Mouse (Mus musculus) liver, embryonic 14.5 days (tissue): ENCODE data around the gene Kirrel2. TPM values are rescaled to one million over a fixed set of nuclear protein-coding genes. Genes with fewer than 3 reads are reported as not detected.
A peak's percentile ranks its signal among the peaks of the same experiment; 100 is the strongest.

ENCODE experiments used
- ATAC-seq: fragments of 200-750 bp; cut with Nextera tagmentation; 2 replicates; pipeline ENCODE4 v1.8.0; 2017; ENCODE audit warnings: moderate number of reproducible peaks, mild to moderate bottlenecking, moderate library complexity; ENCODE audit not compliant: insufficient read depth
- DNase-seq, 3 experiments: peaks; one replicate each; pipeline ENCODE4 v3.0.0-alpha.2; 2012 to 2013; ENCODE audit warnings: low read depth in 3 of 3, low spot score in 3 of 3
- H3K27ac ChIP-seq: fragments of 300-500 bp; sonication (generic); 2 replicates; pipeline ENCODE4 v1.5.1; 2014; ENCODE audit warnings: moderate library complexity, mild to moderate bottlenecking, control low read depth, inconsistent platforms
- H3K27me3 ChIP-seq: fragments of 300-500 bp; sonication (generic); 2 replicates; pipeline ENCODE4 v1.6.1; 2014; ENCODE audit warnings: mild to moderate bottlenecking, low read length, moderate library complexity; ENCODE audit not compliant: control insufficient read depth, insufficient read depth
- H3K36me3 ChIP-seq: fragments of 300-500 bp; sonication (generic); replicated peaks from 2 replicates; pipeline ENCODE4 v1.6.1; 2014; ENCODE audit warnings: low read depth; ENCODE audit not compliant: control insufficient read depth, insufficient read depth
- H3K4me1 ChIP-seq, 2 experiments: fragments of 200-500 bp in 1 of 2; fragments of 300-500 bp in 1 of 2; sonication (generic) in 1 of 2; replicated peaks; 2 replicates each; pipeline ENCODE4 v1.6.1; 2012 to 2014; ENCODE audit warnings: antibody characterized with exemption in 1 of 2, inconsistent platforms in 1 of 2, low read length in 1 of 2; ENCODE audit not compliant: control insufficient read depth in 2 of 2, insufficient read depth in 2 of 2
- H3K4me2 ChIP-seq: fragments of 300-500 bp; sonication (generic); 2 replicates; pipeline ENCODE4 v1.6.1; 2014; ENCODE audit warnings: low read depth, mild to moderate bottlenecking, control low read depth, moderate library complexity
- H3K4me3 ChIP-seq, 2 experiments: fragments of 200-500 bp in 1 of 2; fragments of 300-500 bp in 1 of 2; sonication (generic) in 1 of 2; 2 replicates each; pipeline ENCODE4 v1.5.1; 2012 to 2014; ENCODE audit warnings: low read depth in 2 of 2, low read length in 2 of 2, mild to moderate bottlenecking in 2 of 2, control low read depth in 1 of 2, inconsistent platforms in 1 of 2, moderate library complexity in 1 of 2; ENCODE audit not compliant: insufficient read depth in 1 of 2
- H3K9ac ChIP-seq: fragments of 300-500 bp; sonication (generic); replicated peaks from 2 replicates; pipeline ENCODE4 v1.6.1; 2014; ENCODE audit warnings: mild to moderate bottlenecking, control low read depth, moderate library complexity
- H3K9me3 ChIP-seq: fragments of 300-500 bp; sonication (generic); 2 replicates; pipeline ENCODE4 v1.6.1; 2016; ENCODE audit warnings: low read length, mixed read lengths; ENCODE audit not compliant: control insufficient read depth
- CTCF ChIP-seq: IDR thresholded peaks from 2 replicates; pipeline ENCODE4 v1.5.1; 2016; ENCODE audit warnings: antibody characterized with exemption, low read depth, control low read depth
- EP300 ChIP-seq: IDR thresholded peaks from 2 replicates; pipeline ENCODE4 v1.6.1; 2016; ENCODE audit warnings: antibody characterized with exemption, low read depth
- WGBS: fragments of 180-500 bp; shearing (Covaris S2); extraction: QIAGEN DNeasy Blood & Tissue Kit; methylation state at CpG from one replicate; pipeline ENCODE4 v1.1.7; 2014; ENCODE audit not compliant: insufficient replicate concordance; 5-methylcytosine and 5-hydroxymethylcytosine counted together
- polyA plus RNA-seq, 2 experiments: library from polyadenylated mRNA; depleted of rRNA in 1 of 2; stranded (reverse) in 1 of 2; unstranded in 1 of 2; fragments of >200 nt; fragmentation: Nextera tagmentation in 1 of 2; extraction: Ambion mirVana in 1 of 2; gene quantifications; 2 replicates each; pipeline versions ENCODE4 v1.2.1 to v1.2.3; 2012 to 2014

Kirrel2 gene
- polyA plus RNA-seq, 2 experiments = 0.10 to 0.18 TPM

DNA sequence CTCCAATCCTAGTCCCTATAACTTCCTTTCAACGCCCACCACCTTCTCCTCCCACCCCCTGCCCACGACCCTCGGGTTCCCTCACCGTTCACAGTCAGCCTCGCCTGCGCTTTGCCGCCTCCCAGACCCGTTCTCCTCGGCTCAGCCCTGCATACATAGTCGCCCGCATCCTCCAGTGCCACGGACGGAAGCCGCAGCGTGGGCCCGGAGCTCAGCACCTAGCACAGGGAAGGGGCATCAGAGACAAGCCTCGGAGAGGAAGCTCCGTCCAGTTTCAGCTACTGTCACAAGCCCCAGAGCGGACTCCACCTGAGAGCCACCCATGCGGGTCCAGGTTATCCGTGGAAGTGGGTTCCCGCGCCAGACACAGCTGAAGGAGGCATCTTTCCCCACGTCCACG lies 4.2 kb downstream of the Kirrel2 start:
- Histone ChIP-seq H3K9me3 (no peaks in the 10 kb centered on the region), H3K4me1 (no peaks in the 10 kb centered on the region), H3K27ac (no peak overlapping the region), H3K4me3 (no peak overlapping the region), H3K9ac (no peak overlapping the region), H3K4me2 (no peak overlapping the region; the same call in 1 of the 2 replicates), H3K36me3 (no peaks in the 10 kb centered on the region), H3K27me3 (peaks cover 53% of the 10 kb centered on the region)
- no peak for TF ChIP-seq EP300
- TF ChIP-seq CTCF = no peak
- DNase-seq (no peak), ATAC-seq (no peak)
- WGBS = 18% methylated on average over 25 of the region's 25 CpGs

DNA sequence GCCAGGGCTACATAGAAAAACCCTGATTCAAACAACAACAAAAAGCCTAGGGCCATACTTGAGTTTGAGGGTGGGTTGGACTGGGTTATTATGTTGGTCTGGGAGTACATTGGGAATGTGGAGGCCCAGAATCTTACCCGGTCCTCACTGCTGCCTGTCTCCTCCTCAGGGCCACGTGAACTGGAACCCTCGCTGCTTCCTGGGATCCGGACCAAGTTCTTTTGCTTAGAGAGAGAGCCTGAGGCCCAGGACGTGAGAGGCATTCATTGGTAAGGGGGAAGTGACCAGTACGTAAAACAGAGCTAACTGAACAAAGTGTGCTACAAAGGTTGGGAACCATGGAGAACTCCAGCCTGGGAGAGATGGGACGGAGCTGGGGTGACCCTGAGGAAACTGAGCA lies 7.2 kb downstream of the Kirrel2 start:
- 50% methylated on average over 7 of the region's 7 CpGs for WGBS
- no peak overlapping the region for H3K9ac ChIP-seq
- H3K4me3 ChIP-seq = no peak overlapping the region
- TF ChIP-seq CTCF (no peak), EP300 (no peak)
- no peak overlapping the region for H3K4me2 ChIP-seq
- peaks cover 31% of the 10 kb centered on the region for H3K27me3 ChIP-seq
- ATAC-seq = no peak
- H3K36me3 ChIP-seq = no peaks in the 10 kb centered on the region
- no peaks in the 10 kb centered on the region for H3K9me3 ChIP-seq
- no peaks in the 10 kb centered on the region for H3K4me1 ChIP-seq
- H3K27ac ChIP-seq = no peak overlapping the region
- DNase-seq = no peak

DNA sequence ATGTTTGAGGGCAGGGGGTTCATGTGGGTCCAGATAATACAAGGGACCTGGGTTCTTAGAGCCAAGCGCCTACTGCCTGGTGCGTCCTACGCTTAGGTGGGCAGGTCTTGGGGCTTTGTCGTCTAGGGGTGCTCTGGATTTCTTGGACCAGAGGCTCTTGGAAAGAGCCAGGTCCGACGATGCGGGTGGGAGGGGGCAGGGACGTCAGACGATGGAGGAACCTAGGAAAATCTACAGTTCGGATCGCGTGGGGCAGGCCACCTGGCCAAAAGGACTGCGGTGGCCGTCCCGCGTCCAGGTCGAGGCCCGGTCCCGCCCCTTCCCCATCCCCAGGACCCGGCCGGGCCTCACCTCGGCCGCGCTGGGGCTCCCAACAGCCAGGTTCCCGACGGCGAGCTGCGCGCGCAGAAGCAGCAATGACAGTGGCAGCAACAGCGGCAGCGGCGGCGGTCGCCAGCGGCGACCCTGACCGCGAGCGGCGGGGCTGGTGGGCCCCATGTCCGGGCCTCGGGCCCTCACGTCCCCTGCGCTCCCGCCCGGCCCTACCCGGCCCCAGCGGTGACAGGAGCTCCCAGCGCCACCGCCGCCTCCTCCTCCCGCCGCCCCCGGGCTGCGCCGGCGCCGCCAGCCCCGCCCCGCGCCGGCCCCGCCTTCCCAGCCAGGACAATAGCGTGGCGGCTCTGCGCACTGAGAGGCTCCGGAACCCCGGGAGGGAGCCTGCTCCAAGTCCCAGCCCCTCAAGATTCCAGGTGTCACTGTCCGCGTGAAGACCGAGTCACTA lies 12.3 kb downstream of the Kirrel2 start, which contains the start of gene Aplp1:
TSS of gene Aplp1 (minus strand) at position 565 of the 781 bp plus-strand sequence.
- ATAC-seq (peak; percentile 55), DNase-seq (no peak)
- 1% methylated on average over 65 of the region's 72 CpGs for WGBS
- Histone ChIP-seq H3K4me2 (peak within 1 kb of the TSS; percentile 59), H3K9ac (no peak within 1 kb of the TSS; the same call in 1 of the 2 replicates), H3K9me3 (no peaks in the 10 kb centered on the region), H3K4me3 (peak within 1 kb of the TSS; percentile 31 to 58), H3K36me3 (no peaks in the 10 kb centered on the region), H3K27me3 (peaks cover 25% of the 10 kb centered on the region), H3K4me1 (no peaks in the 10 kb centered on the region; a peak in 1 of 4 replicates), H3K27ac (no peak within 1 kb of the TSS)
- no peak for TF ChIP-seq CTCF
- TF ChIP-seq EP300 = no peak

DNA sequence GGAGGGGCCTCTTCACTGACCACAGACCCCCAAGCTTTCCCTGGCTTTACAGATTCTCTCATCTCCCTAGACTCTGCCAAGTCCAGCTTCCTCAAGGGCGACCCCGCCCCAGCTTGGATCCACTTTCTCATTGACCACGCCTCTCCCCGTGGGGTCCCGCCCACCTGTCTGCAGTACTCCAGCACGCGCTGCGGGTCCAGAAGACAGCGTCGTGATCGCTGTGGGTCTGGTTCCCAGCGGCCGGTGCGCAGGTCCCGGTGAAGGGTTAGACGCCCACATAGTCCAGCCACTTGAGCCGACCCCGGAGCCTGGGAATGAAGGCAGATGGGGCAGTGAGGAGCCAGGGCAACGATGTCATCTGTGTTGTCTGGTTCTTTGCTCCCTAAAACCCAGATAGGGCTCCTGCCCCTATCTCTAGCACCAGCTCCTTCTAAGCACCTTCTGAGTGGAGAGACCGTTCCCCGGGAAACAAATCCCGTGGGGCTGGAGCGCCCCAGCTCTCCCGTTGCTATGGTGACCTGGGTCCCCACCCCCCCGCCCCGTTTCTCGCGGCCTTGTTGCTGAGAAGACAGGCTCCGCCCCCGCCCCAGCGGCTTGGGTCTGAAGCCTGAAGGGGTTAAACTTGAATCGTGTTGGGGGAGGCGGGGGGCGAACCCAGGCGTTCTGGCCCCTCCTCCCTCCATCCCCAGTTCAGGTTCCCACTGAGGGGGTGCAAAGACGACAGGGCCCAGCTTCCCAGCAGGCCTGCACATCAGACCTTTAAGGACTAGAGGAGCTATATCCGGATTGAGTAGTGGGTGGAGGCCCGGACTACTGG lies 13.1 kb downstream of the Kirrel2 start:
- WGBS = 2% methylated on average over 38 of the region's 38 CpGs
- Histone ChIP-seq H3K9me3 (no peaks in the 10 kb centered on the region), H3K27me3 (peaks cover 25% of the 10 kb centered on the region), H3K27ac (no peak overlapping the region), H3K36me3 (no peaks in the 10 kb centered on the region), H3K4me3 (peak overlapping the region; percentile 24 to 58; a peak in 3 of 4 replicates), H3K4me1 (no peaks in the 10 kb centered on the region; a peak in 1 of 4 replicates), H3K9ac (no peak overlapping the region), H3K4me2 (peak overlapping the region; percentile 59)
- DNase-seq (no peak), ATAC-seq (no peak)
- no peak for TF ChIP-seq CTCF

DNA sequence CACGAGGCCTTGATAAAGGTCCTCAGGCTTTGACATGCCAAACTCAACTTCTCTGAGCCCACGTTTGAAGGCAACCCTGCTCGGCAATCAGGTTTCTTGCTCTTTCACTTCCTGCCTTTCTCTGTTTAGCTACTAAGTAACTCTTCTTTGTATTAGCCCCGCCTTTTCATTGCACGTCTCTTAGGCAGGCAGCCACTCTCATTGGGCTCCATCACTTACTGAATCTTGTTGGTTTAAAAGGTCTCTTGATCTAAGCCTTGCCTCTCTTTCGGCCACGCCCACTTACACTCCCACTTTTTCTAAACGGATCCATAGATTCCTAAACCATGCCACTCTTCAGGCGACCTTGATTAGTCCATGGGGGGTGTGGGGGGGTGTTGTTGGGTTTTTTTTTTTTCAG lies 13.8 kb downstream of the Kirrel2 start:
- H3K27ac ChIP-seq = no peak overlapping the region
- H3K27me3 ChIP-seq = peaks cover 25% of the 10 kb centered on the region
- no peak for TF ChIP-seq CTCF
- TF ChIP-seq EP300 = no peak
- no peaks in the 10 kb centered on the region for H3K36me3 ChIP-seq
- H3K4me3 ChIP-seq = no peak overlapping the region
- no peaks in the 10 kb centered on the region; a peak in 1 of 4 replicates for H3K4me1 ChIP-seq
- DNase-seq = no peak
- no peak overlapping the region; the same call in 1 of the 2 replicates for H3K4me2 ChIP-seq
- ATAC-seq = no peak
- H3K9me3 ChIP-seq = no peaks in the 10 kb centered on the region
- WGBS = 19% methylated on average over 9 of the region's 9 CpGs
- H3K9ac ChIP-seq = no peak overlapping the region
